Mouse (Mus musculus): ENCODE measurements around the gene Smurf1. TPM values are rescaled to one million over a fixed set of nuclear protein-coding genes. Genes with fewer than 3 reads are reported as not detected.

The Smurf1 gene
- total RNA-seq, 2 experiments from 2014 or later: 27.6 to 36.2 TPM

- no peak for DNase-seq
Observed at GRCm38 (mm10) chr5:144869466-144869865, 96.2 kb downstream of the Smurf1 start.

GRCm38 (mm10) chr5:144866923-144867322 lies 98.7 kb downstream of the Smurf1 start:
- DNase-seq: peak in 1 of 2 experiments; percentile 48

GRCm38 (mm10) chr5:144860913-144861312 lies 104.7 kb downstream of the Smurf1 start:
- DNase-seq: no peak

GRCm38 (mm10) chr5:144859284-144859683 lies 106.4 kb downstream of the Smurf1 start:
- DNase-seq: peak; percentile 20 to 37

GRCm38 (mm10) chr5:144858527-144858926 lies 107.1 kb downstream of the Smurf1 start:
- peak in 1 of 2 experiments; percentile 28 for DNase-seq

GRCm38 (mm10) chr5:144855936-144856335 lies 109.7 kb downstream of the Smurf1 start:
- no peak for DNase-seq

GRCm38 (mm10) chr5:144853931-144854330 lies 111.7 kb downstream of the Smurf1 start:
- no peak for DNase-seq

GRCm38 (mm10) chr5:144851820-144852219 lies 113.8 kb downstream of the Smurf1 start:
- no peak for DNase-seq

- peak in 1 of 2 experiments; percentile 39 for DNase-seq
Observed at GRCm38 (mm10) chr5:144849932-144850331, 115.7 kb downstream of the Smurf1 start.

GRCm38 (mm10) chr5:144848735-144849134 lies 116.9 kb downstream of the Smurf1 start:
- no peak for DNase-seq

GRCm38 (mm10) chr5:144845352-144845751 lies 120.3 kb downstream of the Smurf1 start:
- no peak for DNase-seq

- peak in 1 of 2 experiments; percentile 29 for DNase-seq
Observed at GRCm38 (mm10) chr5:144836100-144836499, 129.5 kb downstream of the Smurf1 start.

- no peak for DNase-seq
Observed at GRCm38 (mm10) chr5:144831840-144832469, 133.7 kb downstream of the Smurf1 start.

GRCm38 (mm10) chr5:144829631-144830030 lies 136.0 kb downstream of the Smurf1 start:
- DNase-seq: peak; percentile 35 to 56

GRCm38 (mm10) chr5:144828365-144829102 lies 137.1 kb downstream of the Smurf1 start:
- DNase-seq: peak; percentile 63 to 66

Small RNA genes lying within 50 kb of the gene (microRNA-seq; reads per million reads assigned to microRNA genes)
- gene Mir7039: 0 reads per million in 2 experiments

Other genes starting within 250 kb of the Smurf1 start
- under 1 TPM; 0.25 to 0.49 TPM for gene Tmem130, start 204.0 kb downstream of the Smurf1 start, total RNA-seq (2021)
- 10 to 100 TPM; 35.4 to 43.4 TPM for gene Trrap, start 198.1 kb downstream of the Smurf1 start, total RNA-seq (2021)
- gene Gm4871, start 66.9 kb upstream of the Smurf1 start, total RNA-seq (2021): not detected
- gene 1700018F24Rik, start 77.1 kb upstream of the Smurf1 start, total RNA-seq (2021): not detected
- 10 to 100 TPM; 61.4 to 63.8 TPM for gene Arpc1a, start 118.0 kb upstream of the Smurf1 start, total RNA-seq (2021)
- gene Kpna7, start 118.2 kb upstream of the Smurf1 start, total RNA-seq (2021): not detected
- 10 to 100 TPM; 65.3 to 67.4 TPM for gene Arpc1b, start 148.4 kb upstream of the Smurf1 start, total RNA-seq (2021)
- 10 to 100 TPM; 39.3 to 40.2 TPM for gene Pdap1, start 174.4 kb upstream of the Smurf1 start, total RNA-seq (2021)
- 10 to 100 TPM; 57.0 to 58.9 TPM for gene Bud31, start 174.5 kb upstream of the Smurf1 start, total RNA-seq (2021)
- gene Ptcd1, start 201.3 kb upstream of the Smurf1 start, total RNA-seq (2021): 10 to 100 TPM; 30.0 to 31.3 TPM
- gene Cpsf4, start 201.4 kb upstream of the Smurf1 start, total RNA-seq (2021): 10 to 100 TPM; 11.4 to 12.9 TPM
- gene Atp5j2, start 226.2 kb upstream of the Smurf1 start, total RNA-seq (2021): 1,000 to 10,000 TPM; 1,105 to 1,150 TPM
- gene Zkscan14, start 236.0 kb upstream of the Smurf1 start, total RNA-seq (2021): 1 to 10 TPM; 6.5 to 7.3 TPM
- 10 to 100 TPM in 1 of 2 experiments, 1 to 10 TPM in 1; 9.5 to 10.0 TPM for gene Zkscan5, start 238.7 kb upstream of the Smurf1 start, total RNA-seq (2021)

Measured in heart, adult 18-20 months (tissue).